Mouse (Mus musculus): ENCODE data around the gene Nelfa.
"Not testable (repeated sequence)": the region's sequence is repeated elsewhere in the genome, so short reads cannot be mapped to it uniquely, and the experiment has no call there.

The Nelfa gene

DNA sequence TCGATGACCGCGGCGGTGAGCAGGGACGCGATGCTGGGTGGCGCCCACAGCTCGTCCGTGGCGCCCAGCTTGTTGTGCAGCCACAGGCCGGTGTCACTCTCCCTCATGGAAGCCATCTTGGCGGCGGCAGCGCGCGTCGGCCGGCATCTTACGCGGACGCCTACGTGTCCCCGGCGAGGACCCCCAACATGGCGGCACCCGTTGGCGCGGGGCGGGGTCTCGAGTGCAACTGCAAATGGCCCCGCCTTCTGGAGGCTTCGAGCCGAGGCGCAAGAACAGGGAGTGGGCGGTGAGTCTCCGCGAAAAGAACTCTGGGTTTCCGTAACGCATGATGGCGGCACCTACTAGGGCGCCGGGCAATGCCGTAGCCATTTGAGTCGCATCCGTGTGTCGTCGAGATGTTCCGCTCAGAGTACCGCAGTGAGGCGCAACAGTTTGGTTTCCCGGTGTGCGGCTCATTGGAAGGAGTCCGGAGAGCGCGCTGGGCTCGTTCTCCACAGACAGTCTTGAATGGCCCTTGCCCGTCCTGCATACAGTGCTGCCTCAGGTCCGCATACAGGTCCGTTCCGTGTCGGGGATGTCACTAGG is at the start of gene Nelfa:
TSS of gene Nelfa (minus strand) at position 294 of the 588 bp plus-strand sequence.
- ATAC-seq (ENCODE audit: insufficient number of reproducible peaks, low FRiP score, low TSS enrichment): peak; percentile 97

DNA sequence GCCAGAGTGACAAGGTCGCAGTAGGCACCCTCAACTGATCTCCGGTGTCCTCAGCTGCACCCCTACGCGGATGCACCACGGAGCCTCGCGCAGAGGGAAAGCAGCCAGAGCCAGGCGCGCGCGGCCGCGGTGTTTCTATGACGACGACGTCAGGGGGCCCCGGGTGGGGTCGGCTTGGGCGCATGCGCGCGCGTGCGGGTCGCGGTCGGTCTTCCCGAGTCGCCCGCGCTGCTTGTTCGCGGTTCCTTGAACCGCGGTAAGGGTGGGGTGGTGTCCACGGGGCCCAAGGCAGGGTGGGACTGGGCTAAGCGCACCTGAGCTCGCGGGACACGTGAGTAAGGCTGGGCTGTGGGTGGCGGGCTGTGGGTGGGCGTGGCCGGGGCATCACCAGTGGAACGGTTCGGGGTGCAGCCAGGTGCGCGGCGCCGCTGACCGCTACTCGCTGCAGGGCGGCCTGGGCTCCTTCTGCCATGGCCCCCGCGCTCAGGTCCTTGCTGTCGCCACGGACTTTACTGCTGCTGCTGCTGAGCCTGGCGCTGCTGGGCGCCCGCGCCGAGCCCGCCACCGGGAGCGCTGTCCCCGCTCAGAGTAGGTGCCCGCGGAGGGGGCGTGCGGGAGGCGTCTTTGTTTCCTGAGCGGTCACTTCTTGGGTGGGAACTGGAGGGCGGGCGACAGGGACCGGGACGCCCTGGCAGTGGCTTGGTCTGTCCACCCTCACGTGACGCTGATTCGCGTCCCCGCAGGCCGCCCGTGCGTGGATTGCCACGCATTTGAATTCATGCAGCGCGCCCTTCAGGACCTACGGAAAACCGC is 47.3 kb upstream of the Nelfa start, which contains the start of gene Gm1673:
TSS of gene Gm1673 (plus strand) at position 125 of the 813 bp plus-strand sequence.
- peak; percentile 81 for ATAC-seq (ENCODE audit: insufficient number of reproducible peaks, low FRiP score, low TSS enrichment)

DNA sequence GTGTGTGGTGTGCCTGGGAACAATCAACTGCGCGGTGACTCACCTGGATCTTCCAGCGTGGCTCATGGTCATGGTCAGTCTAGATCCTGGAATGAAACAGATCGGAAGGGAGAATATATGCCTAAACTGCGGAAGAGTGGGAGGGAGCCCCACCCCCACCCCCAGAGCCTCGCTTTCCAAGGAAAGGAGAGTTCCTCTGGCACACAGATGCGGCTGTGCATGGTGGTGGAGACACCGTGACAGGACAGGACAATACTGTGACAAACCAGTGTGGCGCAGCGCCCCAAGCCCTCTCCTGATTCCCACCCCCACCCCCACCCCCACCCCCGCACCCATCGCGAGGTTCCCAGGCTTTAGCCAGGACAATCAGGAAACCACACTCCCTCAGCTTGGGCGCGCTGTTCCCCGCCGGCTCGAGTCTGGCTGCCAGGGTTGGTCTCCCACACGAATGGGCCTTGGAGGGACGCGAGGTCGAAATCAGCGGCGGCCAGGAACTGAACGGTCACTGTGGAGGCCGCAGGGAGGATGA is 46.6 kb upstream of the Nelfa start:
- no peak for ATAC-seq (ENCODE audit: insufficient number of reproducible peaks, low FRiP score, low TSS enrichment)

DNA sequence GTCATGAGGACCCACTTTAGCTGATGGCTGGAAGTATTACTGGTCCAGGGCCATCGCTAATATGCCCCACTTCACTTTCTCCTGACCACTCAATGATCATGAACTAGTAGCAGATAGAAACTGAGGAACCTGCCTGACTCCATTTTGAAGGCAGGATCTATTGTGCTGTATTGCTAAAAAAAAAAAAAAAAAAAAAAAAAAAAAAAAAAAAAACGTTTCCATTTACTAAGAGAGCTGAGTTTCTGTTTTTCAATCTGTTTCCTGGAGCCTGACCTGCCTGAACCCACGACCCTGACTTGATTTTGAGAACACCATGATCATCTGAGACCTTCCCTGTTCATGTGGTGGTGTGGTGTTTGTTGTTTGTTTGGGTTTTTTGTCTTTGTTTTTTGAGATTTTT is 40.1 kb upstream of the Nelfa start:
- no peak for ATAC-seq (ENCODE audit: insufficient number of reproducible peaks, low FRiP score, low TSS enrichment)

DNA sequence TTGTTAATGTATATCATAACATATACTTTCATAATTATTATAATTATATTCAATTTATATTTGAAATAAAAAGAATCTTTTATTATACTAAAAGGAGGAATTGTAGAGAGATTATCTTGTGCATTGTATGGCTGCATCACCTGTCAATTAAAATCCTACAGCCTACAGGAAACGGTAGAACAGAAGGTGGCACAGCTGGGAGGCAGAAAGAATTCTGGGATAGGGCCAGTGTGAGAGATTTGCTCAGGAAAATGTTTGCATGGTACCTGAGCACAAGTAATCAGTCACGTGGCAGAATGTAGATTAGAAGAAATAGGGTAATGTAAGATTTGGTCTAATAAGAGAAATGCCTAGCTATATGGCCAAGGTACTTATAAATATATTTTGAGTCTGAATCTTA is 38.5 kb upstream of the Nelfa start:
- no peak for ATAC-seq (ENCODE audit: insufficient number of reproducible peaks, low FRiP score, low TSS enrichment)

DNA sequence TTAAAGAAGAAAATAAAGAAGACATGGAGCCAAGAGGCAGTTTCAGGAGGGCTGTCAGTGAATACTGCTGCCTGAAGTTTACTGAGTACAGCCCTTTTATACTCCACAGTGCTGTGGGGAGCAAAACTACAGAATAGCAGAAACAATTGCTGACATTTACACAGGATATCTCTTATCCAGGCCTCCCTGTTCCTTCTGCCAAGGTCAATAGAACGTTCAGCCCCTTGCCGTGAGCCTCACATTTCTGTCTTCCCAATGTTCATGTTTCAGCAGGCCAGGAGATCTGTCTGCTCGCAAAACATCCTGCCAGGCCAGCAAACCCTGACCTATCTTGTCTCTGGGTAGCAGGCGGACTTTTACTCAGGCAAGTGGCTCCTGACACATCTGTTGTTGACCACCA is 23.2 kb upstream of the Nelfa start:
- no peak for ATAC-seq (ENCODE audit: insufficient number of reproducible peaks, low FRiP score, low TSS enrichment)

DNA sequence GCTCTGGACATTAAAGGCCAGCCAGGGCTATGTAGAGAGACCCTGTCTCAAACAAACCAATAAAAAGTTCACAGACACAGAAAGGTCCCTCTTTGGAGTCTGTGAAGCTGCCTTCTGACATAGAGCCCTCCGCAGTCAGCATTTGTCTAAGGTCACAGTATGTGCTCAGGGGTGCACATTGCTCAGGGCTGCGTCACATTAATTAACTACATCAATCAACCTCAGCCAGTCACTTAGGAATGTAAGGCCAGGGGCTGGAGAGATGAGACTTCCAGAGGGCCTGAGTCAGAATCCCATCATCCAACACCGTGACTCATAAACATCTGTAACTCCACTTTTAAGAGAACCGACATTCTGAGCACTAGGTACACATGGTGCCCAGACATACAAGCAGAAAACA is 19.7 kb upstream of the Nelfa start:
- no peak for ATAC-seq (ENCODE audit: insufficient number of reproducible peaks, low FRiP score, low TSS enrichment)

DNA sequence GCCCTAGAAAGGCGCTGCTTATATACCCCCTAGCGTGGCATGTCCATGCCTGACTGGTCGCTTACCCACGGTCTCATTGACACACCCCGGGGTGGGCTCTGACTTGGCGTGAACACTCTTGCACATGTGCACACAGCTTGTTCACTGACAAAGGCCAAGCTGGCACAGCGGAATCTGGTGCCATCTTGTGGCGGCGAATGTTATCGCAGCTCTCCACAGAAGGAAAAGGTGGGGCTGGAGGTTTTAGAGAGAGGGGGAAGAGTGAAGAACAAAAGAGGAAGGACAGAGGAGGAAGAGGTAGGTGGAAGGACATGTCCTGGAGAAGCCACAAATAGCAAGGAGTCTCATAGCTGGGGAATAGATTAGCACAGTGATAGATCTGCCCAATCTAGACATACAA is 18.1 kb upstream of the Nelfa start:
- ATAC-seq (ENCODE audit: insufficient number of reproducible peaks, low FRiP score, low TSS enrichment): peak; percentile 78

DNA sequence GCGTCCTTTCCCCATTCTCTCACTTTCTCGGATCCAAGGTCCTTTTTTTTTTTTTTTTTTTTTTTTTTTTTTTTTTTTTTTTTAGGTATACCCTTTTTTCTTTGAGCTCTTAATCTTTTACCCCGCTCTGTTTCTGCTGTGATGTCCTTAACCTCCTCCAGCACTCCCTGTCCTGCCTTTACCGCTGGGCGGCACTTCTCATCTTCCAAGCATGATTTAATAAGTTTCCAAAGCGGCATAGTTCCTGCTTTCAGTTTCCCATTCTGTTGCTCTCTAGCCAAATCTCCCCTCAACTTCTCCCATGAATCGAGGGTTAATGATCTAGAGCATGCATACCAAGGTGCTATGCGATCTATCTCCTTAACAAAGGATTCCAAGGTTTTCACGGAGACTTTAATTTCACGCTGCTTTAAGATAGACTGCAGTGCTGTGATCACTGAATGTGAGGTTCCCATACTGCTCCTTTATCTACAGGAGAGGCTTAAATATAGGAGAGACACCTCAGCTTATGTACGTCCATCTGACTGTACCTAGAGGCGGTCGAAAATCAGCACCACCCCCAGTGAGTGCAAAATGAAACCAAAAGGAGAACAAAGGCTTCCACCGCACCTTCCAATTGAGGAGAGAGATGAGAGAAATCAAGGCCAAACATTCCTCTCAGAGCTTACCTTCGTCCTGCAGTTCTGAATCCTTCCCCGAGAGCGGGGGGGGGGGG is 17.4 kb upstream of the Nelfa start:
- ATAC-seq (ENCODE audit: insufficient number of reproducible peaks, low FRiP score, low TSS enrichment): peak; percentile 40; the same call in 1 of the 2 replicates

DNA sequence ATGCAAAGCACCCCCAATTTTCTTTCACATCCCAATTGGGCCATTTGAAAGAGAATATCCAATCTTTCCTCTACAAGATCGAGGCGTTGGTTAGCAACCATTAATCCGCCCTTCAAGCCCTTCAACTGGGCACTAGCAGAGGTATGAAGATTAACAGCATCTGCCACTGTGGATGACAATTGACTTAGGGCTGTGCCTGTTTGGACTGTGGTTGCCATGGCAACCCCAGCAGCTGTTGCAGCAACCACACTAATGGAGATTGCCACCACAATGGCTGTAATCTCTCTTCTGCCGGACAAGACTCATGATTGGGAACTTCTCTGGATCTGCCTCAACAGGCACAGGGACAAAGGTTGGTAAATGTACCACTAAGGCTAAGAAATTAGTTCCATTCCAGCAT is 12.1 kb upstream of the Nelfa start:
- ATAC-seq (ENCODE audit: insufficient number of reproducible peaks, low FRiP score, low TSS enrichment): no peak

DNA sequence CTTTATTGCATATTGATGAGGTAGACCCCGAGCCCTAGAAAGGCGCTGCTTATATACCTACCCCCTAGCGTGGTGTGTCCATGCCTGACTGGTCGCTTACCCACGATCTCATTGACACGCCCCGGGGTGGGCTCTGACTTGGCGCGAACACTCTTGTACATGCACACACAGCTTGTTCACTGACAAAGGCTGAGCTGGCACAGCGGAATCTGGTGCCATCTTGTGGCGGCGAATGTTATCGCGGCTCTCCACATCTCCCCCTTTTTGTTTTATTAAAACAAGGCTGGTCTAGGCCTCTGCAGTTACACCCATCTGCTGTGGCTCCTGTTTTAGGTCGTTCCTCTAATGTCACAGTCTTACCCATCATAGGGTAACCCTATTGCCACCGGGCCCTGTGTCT is 10.8 kb upstream of the Nelfa start:
- ATAC-seq (ENCODE audit: insufficient number of reproducible peaks, low FRiP score, low TSS enrichment): not testable (repeated sequence)

DNA sequence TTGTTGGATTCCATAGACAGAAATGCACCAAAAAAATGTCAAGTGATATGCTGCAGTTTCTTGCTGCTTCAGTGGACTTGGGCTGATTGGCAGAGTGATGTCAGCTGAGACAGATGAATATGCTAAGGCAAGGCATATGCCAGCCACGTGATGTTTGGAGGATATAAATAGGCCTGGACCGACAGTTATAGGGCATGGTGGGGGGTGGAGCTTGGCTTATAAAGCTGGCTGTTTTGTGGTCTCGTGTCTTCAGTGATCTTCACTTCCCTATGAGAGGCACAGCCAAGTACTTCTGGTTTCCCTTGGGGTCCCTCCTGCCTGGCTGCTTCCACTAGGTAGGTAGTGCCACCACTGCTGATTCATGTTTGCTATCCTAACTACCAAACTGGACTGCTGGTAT is 2.2 kb upstream of the Nelfa start:
- ATAC-seq (ENCODE audit: insufficient number of reproducible peaks, low FRiP score, low TSS enrichment): no peak

DNA sequence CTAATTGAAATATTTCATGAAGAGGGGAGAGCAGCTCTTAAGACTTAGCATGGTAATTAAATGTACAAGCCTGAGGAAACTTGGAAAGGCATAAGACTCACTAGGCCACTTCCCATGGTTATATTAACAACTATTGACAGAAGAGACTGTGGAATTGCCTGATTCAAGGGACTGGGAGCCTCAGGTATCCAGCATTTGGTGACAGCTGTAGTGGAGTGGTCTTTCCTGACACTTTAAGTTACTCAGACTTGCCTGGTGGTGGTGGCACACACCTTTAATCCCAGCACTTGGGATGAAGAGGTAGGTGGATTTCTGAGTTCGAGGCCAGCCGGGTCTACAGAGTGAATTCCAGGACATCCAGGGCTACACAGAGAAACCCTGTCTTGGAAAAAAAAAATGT is 1.0 kb upstream of the Nelfa start:
- no peak for ATAC-seq (ENCODE audit: insufficient number of reproducible peaks, low FRiP score, low TSS enrichment)

DNA sequence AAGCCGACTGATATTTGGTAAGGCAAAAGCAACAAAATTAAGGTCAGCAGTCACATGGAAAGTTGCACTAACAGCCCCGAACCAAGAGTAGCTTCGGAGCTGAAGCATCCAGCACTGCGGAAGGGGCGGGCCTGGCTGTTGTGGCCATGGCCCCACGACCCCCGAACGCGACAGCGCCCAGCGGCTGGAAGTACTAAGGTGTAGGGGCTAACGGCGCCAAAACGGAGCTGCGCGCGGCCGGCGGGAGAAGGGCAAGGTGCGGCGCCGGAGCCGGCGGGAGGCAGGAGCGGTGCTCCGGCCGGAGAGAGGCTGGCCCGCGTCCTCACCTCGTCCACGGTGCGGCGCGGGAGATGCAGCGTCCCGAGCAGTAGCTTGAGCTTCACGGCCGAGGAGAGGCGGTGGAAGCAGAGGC is 507 bp downstream of the Nelfa start:
- no peak for ATAC-seq (ENCODE audit: insufficient number of reproducible peaks, low FRiP score, low TSS enrichment)

DNA sequence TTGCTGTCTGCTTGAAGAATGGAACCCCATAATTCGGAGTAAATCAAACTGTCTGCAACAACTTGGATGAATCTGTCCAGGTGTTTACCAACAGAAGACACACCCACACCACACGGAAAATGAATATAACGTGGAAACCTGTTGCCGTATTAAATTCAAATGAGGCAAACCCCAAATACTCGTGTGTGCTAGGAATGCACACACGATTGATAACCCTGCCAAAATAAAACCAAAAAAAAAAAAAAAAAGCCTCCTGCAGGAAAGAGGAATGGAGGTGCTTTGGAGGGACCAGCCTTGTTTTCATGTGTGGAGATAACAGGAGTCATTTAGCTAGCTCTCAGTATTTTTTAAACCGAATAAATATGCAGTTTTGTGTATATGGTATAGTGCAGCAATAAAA is 1.3 kb downstream of the Nelfa start:
- no peak for ATAC-seq (ENCODE audit: insufficient number of reproducible peaks, low FRiP score, low TSS enrichment)

DNA sequence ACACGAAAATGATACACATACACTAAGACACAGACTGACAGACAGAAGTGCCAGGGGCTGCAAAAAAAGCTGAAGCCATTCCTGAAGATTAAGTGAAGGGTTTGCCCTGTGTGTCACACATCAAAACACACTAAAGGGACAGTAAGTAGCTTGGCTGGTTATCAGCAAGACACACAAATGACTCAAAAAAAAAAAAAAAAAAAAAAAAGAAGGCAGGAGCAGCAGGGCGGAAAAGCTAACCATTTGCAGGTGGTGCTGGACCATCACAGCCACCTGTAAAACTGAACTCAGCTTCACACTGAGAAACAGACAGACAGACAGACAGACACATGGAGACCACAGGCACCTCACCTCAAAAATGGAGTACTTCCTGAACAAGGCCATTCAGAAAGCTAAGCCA is 2.1 kb downstream of the Nelfa start:
- ATAC-seq (ENCODE audit: insufficient number of reproducible peaks, low FRiP score, low TSS enrichment): no peak

DNA sequence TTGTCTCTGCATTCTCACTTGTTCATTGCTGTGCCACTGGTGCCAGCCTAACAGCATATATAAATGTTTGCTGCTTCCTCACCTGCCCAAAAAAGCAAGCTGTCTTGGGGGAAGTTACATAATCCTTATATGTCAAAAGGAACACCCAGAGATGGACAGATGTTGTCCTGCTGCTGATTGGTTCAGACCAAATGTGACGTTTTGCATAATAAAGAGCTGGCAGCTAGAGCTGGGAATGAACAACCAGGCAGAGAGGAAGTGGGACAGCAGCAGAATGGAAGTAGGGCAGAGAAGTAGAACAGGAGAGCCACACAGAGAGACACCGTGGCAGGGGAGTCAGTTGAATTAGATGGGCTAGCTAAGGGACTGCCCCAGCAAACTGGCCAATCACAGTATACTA is 3.8 kb downstream of the Nelfa start:
- ATAC-seq (ENCODE audit: insufficient number of reproducible peaks, low FRiP score, low TSS enrichment): no peak

DNA sequence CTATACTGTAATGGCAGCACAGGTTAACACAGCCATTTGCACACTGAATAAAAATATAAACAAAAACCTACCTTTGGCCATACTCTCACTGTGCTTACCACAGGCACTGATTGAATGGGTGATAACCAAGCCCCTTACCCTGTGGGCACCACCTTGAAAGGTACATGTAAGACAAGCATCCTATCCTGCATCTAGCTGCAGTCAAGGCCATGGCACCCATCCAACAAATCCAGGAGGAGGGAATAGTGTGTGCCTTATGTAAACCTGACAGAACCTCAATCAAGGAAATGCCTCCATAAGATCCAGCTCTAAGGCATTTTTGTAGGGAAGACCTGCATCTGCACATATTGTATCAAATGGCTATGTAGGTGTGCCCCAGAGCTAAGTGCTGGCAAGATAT is 10.0 kb downstream of the Nelfa start:
- no peak for ATAC-seq (ENCODE audit: insufficient number of reproducible peaks, low FRiP score, low TSS enrichment)

DNA sequence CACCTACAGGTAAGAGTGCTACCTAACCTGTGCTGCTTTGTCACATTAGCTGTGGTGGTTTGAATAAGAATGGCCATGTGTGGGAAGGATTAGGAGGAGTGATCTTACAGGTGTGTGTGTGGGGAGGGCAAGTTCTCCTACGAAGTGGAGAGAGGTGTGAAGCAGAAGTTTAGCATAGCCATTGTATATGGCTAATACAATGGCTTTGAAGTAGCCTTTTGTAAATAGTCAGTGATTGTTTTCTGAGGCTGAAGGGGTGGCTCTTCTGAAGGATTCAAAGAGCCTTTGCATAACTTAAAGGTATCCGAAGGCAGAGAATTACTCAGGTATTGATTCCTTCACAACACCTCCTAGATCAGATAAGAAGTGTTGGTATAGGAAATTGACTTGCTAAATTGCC is 13.6 kb downstream of the Nelfa start:
- no peak for ATAC-seq (ENCODE audit: insufficient number of reproducible peaks, low FRiP score, low TSS enrichment)

DNA sequence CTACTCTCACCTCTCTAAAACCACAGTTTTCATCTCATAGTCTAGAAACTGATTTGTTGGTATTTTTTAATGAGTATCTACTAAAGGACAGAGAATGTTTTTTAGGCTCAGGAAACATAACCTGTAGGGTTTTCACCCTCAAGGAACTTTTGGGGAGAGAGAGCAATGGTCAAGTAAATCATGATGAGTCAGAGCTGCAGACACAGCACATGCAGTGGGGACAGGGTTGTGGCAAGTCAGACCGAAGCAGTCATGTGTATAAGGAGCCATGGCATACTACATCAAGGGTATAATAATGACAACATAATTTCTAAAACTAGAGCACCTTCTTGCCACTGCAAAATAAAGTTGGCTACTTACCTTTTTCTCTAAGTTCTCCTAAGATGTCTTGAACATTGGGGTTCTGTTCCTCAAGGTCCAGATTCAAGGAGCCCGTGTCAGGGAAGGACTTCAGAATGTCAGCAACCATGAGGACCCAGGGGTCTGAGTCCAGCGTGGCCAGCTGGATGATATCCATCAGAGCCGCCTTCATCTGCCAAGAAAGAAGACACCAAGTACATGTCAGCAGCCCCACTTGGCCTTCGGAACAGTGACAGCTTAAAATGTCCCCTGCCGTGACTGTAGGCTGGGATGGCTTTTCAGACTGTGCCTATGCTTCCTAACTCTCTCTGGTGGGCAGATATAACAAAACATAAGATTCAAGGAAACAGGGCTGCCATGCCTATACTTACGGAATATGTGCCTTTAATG is 14.6 kb downstream of the Nelfa start:
- ATAC-seq (ENCODE audit: insufficient number of reproducible peaks, low FRiP score, low TSS enrichment): no peak

DNA sequence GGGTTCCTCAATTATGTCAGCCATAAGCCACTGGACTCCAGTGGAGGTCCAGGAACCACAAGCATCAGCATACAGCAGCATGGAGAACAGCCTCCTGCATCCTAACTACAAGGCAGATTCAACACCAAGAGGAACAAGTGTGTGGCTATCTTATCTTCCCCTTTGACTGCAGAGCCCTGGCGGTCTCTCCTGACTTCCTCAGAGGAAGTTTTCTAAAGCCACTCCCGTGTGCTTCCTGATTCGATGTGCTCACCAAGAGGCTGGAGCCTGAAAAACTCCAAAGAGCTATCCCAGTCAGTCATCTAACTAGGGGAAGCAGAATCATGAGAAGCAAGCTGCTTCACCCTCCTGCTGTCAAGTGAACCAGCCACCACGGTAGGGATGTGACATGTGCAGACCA is 15.3 kb downstream of the Nelfa start:
- no peak for ATAC-seq (ENCODE audit: insufficient number of reproducible peaks, low FRiP score, low TSS enrichment)
